Mouse (Mus musculus): ENCODE data around the gene Gimap8.
"Not testable (repeated sequence)": the region's sequence is repeated elsewhere in the genome, so short reads cannot be mapped to it uniquely, and the experiment has no call there.

The Gimap8 gene

DNA sequence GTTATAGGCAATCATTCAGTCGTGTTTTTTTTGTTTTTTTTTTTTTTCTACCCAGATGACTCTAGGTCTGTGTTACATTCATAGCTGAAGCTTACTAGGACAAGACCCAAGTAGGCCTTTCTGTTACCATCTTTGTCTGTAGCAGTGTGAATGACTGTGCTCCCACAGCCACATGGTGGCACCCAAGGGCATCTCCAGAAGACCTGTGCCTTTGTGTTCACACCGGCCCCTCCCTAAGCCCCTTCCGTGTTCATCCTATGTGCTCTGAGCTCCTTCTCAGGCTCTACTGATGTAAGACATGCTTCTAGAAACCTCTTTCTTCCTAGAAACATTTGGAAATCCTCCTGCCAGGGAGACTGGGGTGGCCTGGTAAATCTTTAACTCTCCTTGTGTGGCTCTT is at the start of gene Gimap8:
TSS of gene Gimap8 (plus strand) at position 240 of the 400 bp plus-strand sequence.
- DNase-seq (ENCODE audit: low spot score), result peak; percentile 92

- no peak for DNase-seq (ENCODE audit: low spot score)
These were observed 46.4 kb upstream of the Gimap8 start for GRCm38 (mm10) chr6:48600594-48600993.

GRCm38 (mm10) chr6:48601271-48602079 is 45.6 kb upstream of the Gimap8 start, which contains the start of gene Zfp775:
Gene Zfp775, plus strand, starts transcription at chr6:48602063.
- DNase-seq (ENCODE audit: low spot score), result peak; percentile 90

- peak; percentile 8 for DNase-seq (ENCODE audit: low spot score)
These were observed 44.8 kb upstream of the Gimap8 start for GRCm38 (mm10) chr6:48602080-48602741.

DNA sequence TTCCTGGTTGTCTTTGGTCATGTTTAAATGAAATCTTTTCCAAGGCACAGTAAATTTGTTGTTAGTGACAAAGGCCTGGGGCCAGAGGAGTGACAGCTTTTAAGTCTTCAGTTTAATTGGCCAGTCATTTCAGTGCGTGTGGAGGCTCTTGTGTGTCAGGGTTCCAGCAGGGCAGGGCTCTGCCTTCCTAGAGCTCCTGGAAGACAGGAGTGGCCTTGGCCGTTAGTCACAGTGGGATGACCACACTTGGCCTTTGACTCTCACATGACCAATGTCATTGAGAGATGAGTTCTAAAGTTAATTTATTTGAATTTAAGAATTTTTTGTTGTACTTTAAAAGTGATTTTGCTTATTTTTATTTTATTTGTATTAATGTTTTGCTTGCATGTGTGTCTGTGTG is 38.9 kb upstream of the Gimap8 start:
- no peak for DNase-seq (ENCODE audit: low spot score)

DNA sequence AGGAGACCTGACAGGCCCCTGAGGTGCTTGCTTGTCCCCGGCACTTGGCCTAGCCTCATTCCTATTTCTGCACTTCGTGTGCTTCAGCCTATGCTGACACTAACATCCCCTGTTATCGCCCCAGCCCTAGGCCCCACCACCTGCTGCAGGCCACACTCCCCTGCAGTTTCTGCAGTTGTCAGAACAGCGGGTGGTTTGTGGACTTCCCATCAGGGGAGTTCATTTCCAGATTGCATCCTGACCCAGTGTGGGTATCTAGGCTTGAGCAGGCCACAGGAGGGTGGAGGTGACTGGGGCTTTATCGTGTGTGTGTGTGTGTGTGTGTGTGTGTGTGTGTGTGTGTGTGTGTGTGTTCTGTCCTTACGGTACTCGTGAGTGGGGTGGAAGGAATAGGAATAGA is 37.5 kb upstream of the Gimap8 start:
- DNase-seq (ENCODE audit: low spot score), result no peak

GRCm38 (mm10) chr6:48610657-48611056 is 36.4 kb upstream of the Gimap8 start:
- no peak for DNase-seq (ENCODE audit: low spot score)

- DNase-seq (ENCODE audit: low spot score), result no peak
These were observed 33.6 kb upstream of the Gimap8 start for GRCm38 (mm10) chr6:48613464-48613863.

DNA sequence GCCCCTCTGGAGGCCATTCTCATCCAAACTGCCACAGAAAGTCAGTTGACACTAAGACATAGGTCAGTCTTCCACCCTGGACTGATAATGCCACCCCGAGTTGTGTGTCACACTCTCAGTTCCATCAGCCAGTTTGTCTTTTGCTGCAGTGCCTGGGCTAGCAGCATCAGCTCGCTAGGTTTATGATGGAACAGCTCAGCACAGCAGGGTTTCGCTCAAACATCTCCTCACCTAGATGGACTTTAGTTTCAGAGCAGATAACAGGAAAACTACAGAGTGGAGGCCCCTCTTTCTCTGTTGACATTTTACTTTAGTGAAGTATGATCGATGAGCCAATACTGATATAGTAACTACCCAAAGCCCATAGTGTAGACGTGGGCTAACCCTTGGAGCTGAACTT is 32.3 kb upstream of the Gimap8 start:
- no peak for DNase-seq (ENCODE audit: low spot score)

DNA sequence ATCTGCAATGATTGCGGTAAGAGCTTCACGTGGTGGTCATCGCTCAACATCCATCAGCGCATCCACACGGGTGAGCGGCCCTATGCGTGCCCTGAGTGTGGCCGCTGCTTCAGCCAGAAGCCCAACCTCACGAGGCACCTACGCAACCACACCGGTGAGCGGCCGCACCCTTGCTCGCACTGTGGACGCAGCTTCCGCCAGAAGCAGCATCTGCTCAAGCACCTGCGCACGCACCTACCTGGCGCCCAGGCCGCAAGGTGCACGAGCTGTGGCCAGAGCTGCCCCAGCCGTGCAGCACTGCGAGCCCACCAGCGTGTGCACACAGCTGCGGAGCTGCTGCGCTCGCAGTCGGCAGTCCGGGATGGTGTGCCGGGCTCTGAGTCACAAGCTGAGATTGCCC is 27.0 kb upstream of the Gimap8 start:
- DNase-seq (ENCODE audit: low spot score), result no peak

DNA sequence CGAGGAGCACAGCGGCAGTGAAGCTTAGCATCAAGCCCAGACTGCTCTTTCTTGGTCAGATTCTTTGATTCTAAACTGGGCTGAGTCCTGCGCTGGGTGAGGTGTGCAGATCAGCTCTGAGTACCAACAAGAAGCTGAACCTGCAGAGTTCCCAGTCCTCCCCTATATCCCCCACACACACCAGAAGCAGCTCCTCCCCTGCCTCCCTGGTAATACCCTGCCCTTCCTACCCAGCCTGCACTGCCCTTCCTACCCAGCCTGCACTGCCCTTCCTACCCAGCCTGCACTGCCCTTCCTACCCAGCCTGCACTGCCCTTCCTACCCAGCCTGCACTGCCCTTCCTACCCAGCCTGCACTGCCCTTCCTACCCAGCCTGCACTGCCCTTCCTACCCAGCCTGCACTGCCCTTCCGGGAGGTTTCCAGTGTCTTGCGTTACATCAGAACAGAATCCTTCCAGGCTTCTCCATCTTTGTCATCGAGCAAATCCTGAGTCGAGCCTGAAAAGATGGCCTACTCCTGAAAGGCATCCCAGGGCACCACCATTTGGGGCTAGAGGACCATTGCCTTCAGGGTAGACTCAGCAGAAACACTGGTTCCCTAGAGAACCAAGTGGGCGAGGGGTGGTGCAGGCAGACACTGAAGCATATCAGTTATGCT is 24.7 kb upstream of the Gimap8 start:
- DNase-seq (ENCODE audit: low spot score), result not testable (repeated sequence)

GRCm38 (mm10) chr6:48623460-48623859 is 23.6 kb upstream of the Gimap8 start:
- DNase-seq (ENCODE audit: low spot score), result no peak

GRCm38 (mm10) chr6:48626464-48626863 is 20.6 kb upstream of the Gimap8 start, which contains the start of gene AI854703:
Gene AI854703, plus strand, starts transcription at chr6:48626764.
- no peak for DNase-seq (ENCODE audit: low spot score)

GRCm38 (mm10) chr6:48626984-48627383 is 20.1 kb upstream of the Gimap8 start:
- DNase-seq (ENCODE audit: low spot score), result peak; percentile 49

DNA sequence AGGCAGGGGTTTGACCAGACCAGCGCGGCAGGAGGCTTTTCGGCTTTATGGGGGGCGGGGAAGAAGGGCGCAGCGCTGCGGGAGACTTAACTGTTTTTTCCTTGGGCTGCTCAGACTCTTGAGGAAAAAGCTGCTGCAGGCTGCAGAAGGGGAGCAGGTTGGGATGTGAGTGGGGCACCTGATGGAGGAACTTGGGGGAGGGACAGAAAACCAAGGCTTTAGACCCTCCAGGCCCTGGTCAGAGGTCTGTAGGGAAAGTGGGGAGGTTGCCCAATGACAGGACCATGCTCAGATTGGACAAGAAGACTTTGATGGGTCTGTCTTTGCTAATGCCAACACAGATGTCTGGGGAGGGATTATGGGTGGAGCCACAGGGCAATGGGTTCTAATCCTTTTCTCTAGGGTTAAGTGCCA is 19.5 kb upstream of the Gimap8 start:
- no peak for DNase-seq (ENCODE audit: low spot score)

DNA sequence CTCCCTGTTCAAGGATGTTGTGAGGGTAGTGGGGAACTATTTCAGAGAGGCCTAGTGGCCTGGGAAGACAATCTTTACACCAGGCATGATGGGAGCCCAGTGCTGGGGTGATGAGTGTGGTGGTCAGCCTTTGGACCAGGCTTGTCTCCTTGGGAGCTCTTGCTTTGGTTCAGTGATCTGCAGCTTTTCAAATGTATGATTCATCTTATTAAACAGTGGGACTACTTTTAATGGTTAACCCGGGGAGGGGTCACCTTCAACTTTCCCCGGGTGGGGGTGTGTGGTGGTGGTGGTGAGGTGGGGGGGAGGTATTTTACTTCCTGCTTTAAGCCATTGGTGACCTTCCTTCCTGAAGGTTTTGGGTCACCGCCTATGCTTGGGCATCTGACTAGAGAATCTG is 18.7 kb upstream of the Gimap8 start:
- no peak for DNase-seq (ENCODE audit: low spot score)

- peak; percentile 58 for DNase-seq (ENCODE audit: low spot score)
These were observed 18.0 kb upstream of the Gimap8 start for GRCm38 (mm10) chr6:48628808-48629660.

DNA sequence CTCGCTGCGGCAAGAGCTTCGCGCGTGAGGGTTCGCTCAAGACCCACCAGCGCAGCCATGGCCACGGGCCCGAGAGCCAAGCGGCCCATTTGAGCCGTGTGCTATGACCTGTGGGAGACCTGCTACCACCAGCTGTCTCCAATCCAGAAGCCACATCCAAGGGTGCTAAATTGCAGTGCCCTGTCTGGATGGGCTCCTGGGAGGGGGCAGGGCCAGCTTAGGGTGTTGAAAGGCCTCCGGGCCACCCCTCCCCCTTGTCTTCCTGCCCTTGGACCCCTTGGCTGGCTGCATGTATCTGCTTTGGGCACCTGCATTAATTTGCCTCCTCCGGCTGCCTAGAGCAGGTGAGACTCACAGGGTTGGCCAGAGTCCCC is 17.4 kb upstream of the Gimap8 start:
- no peak for DNase-seq (ENCODE audit: low spot score)

DNA sequence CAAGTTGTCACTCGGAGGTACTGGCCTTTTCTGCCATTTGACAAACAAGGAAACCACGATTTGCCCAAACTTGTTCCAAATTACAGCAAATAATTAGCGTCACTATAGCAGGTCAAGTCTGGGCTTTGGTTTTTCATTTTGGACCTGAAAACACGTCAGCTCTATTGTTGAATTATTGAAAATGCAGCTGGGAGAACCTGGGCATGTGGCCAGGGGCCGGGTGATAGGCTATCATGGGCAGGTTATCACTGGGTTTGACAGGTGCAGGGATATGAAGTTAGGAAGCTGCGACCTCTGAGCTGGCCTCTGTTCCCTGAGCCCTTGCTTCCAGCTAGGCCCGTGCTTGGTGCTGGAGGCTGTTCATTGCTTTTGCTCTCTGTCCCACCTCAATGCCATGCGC is 16.2 kb upstream of the Gimap8 start:
- no peak for DNase-seq (ENCODE audit: low spot score)

- DNase-seq (ENCODE audit: low spot score), result no peak
These were observed 11.9 kb upstream of the Gimap8 start for GRCm38 (mm10) chr6:48635105-48635504.

DNA sequence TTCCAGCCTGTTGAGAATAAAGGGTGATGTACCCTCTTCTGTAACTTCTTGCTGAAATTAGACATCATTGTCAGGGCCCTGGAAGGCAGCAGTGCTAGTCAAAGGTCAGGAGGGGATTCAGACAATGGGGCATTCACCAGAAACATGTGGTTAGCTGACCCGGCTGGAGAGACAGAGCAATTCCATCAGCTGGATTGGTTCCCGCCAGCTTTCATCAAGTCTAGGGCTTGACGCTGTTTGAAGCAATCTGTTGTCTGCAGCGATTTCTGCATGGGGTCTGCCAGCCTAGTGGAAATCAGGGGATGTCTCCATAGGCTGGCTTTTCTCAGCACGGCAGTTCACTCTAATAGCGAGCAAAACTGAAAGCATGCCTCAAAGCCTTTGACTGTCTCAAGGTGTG is 10.5 kb upstream of the Gimap8 start:
- no peak for DNase-seq (ENCODE audit: low spot score)

All from T-cell, adult 2 months (primary cell).